Mouse (Mus musculus) T-helper 17 cell (primary cell): Measurements from ENCODE around the gene Sez6l.

Source experiments
- in situ Hi-C, 2 experiments: fragments of 300-600 bp; cut with MboI, MseI; formaldehyde crosslinking; loops; 1 replicate in 1 of 2; 2 replicates in 1 of 2; pipeline ENCODE4 v1.15.1; 2025; ENCODE audit warnings: high pct_unique_total_duplicates in 2 of 2

Sez6l gene

GRCm38 (mm10) chr5:112389352-112389751 is 187.6 kb downstream of the Sez6l start:
- in situ Hi-C loops: no loop called here

- in situ Hi-C loops: no loop called here
Measured at GRCm38 (mm10) chr5:112385973-112386372, 191.0 kb downstream of the Sez6l start.

GRCm38 (mm10) chr5:112384805-112385472 is 192.0 kb downstream of the Sez6l start:
- in situ Hi-C loops: no loop called here

- in situ Hi-C loops: no loop called here
Measured at GRCm38 (mm10) chr5:112382641-112383330, 194.2 kb downstream of the Sez6l start.

- in situ Hi-C loops: no loop called here
Measured at GRCm38 (mm10) chr5:112382042-112382441, 194.9 kb downstream of the Sez6l start.

GRCm38 (mm10) chr5:112381154-112381553 is 195.8 kb downstream of the Sez6l start:
- in situ Hi-C loops: no loop called here

GRCm38 (mm10) chr5:112378716-112379115 is 198.3 kb downstream of the Sez6l start:
- in situ Hi-C loops: no loop called here

GRCm38 (mm10) chr5:112377380-112377779 is 199.6 kb downstream of the Sez6l start:
- in situ Hi-C loops: no loop called here

GRCm38 (mm10) chr5:112376111-112376510 is 200.9 kb downstream of the Sez6l start:
- in situ Hi-C loops: no loop called here

- in situ Hi-C loops: no loop called here
Measured at GRCm38 (mm10) chr5:112371933-112372332, 205.1 kb downstream of the Sez6l start.

GRCm38 (mm10) chr5:112370236-112370813 is 206.7 kb downstream of the Sez6l start:
- in situ Hi-C loops: no loop called here

GRCm38 (mm10) chr5:112369326-112369725 is 207.7 kb downstream of the Sez6l start:
- in situ Hi-C loops: loop anchor here in 1 of 2 experiments (10.0 kb wide), 1 partner anchor 435 kb away; no protein-coding TSS in a partner anchor
